Mouse (Mus musculus) erythroblast, embryonic 14.5 days (primary cell): ENCODE results near the gene Hmgxb4.

Experiments used
- GATA1 ChIP-seq: IDR thresholded peaks from 2 replicates; pipeline ENCODE4 v1.6.1; 2012; ENCODE audit warnings: low read length, inconsistent platforms, mixed read lengths
- TAL1 ChIP-seq: IDR thresholded peaks from 3 replicates; pipeline ENCODE4 v1.6.1; 2012; ENCODE audit warnings: low read length, inconsistent platforms, mixed read lengths

DNA sequence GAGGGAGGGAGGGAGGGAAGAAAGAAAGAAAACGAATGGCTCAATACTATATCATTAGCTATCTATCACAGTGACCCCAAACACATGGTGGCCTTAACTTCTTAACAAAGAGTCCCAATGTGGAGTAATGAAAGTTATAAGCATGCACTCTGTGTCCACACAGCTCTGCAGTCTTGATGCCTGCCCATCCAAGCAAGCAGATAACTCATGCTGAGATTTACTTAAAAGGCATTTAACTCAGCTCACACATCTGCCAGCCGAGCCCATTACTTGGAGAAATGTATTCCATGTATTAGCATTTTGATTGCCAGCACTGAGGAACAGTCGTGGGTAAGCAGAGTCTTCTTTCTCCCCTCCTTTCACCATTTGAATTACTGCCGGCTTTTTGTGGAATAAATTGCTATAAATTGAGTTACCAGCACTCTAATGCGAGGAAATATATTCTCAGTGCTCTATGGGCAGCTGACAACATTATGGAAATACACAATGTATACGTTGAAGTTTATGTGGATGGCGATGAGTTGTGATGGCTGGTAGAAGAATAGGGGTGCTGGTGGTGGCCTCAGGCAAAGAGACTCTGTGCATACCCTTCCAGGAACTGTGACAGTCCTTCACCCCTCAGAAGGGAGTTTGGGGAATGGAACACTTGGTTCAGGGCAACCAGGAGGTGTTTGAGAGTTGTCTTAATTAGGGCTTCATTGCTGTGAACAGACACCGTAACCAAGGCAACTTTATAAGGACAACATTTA, 19.9 kb upstream of the Hmgxb4 start:
- TF ChIP-seq TAL1 (no peak), GATA1 (no peak)
